Mouse (Mus musculus) megakaryocyte, embryonic 14.5 days (primary cell): ENCODE measurements around the gene Grn. TPM values are rescaled to one million over a fixed set of nuclear protein-coding genes. Genes with fewer than 3 reads are reported as not detected.

Experiments
- H3K27me3 ChIP-seq: replicated peaks from 2 replicates; pipeline ENCODE3; 2012; ENCODE audit warnings: inconsistent platforms
- H3K36me3 ChIP-seq: replicated peaks from 2 replicates; pipeline ENCODE3; 2012; ENCODE audit warnings: low read length, inconsistent platforms, mixed read lengths
- H3K4me1 ChIP-seq: 2 replicates; pipeline ENCODE4 v1.6.1; 2012; ENCODE audit warnings: inconsistent platforms
- H3K4me3 ChIP-seq: replicated peaks from 2 replicates; pipeline ENCODE3; 2012; ENCODE audit warnings: moderate library complexity, mild to moderate bottlenecking, inconsistent platforms
- H3K9me3 ChIP-seq: 2 replicates; pipeline ENCODE4 v1.6.1; 2012; ENCODE audit warnings: inconsistent platforms
- FLI1 ChIP-seq: IDR thresholded peaks from 2 replicates; pipeline ENCODE4 v1.6.1; 2012; ENCODE audit warnings: low read length, inconsistent platforms, mixed read lengths
- GATA1 ChIP-seq: IDR thresholded peaks from 3 replicates; pipeline ENCODE4 v1.6.1; 2012; ENCODE audit warnings: mixed read lengths, low read length, inconsistent platforms, borderline replicate concordance
- polyA plus RNA-seq: library from polyadenylated mRNA; stranded (reverse); fragments of >175 nt; gene quantifications from 2 replicates; pipeline ENCODE4 v1.2.3, GENCODE M21; 2012; ENCODE audit warnings: low replicate concordance; ENCODE audit not compliant: insufficient read depth

The Grn gene
- polyA plus RNA-seq, 1 experiment = 152 TPM

DNA sequence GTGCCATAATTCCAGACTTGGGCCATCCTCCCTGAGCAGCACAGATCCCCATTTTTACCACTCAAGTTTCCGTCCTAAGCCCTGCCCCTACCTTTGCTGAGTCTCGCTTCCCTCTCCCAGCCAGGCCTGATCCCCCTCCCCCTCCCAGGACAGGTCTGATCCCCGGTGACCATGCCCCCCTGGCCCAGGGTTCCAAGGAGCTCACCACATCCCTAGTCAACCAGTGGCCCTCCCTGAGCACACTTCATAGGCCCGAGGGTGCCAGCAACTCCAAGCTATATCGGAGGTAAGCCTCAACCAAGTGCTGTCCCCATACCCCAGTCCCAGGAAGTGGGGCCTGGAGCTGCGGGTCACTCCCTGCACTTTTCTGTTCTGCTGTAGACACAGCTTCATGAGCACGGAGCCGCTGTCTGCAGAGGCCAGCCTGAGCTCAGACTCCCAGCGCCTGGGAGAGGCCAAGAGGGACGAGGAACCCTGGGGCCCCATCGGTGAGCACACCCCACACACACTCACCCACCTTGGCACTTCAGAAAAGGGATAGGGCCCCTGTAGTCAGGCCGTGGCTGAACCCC lies 29.5 kb upstream of the Grn start:
- peaks cover 35% of the 10 kb centered on the region for H3K36me3 ChIP-seq
- 0 out of 2 replicates have a peak, but pooled peaks cover 5% of the 10 kb centered on the region for H3K9me3 ChIP-seq
- H3K4me1 ChIP-seq = peaks cover 31% of the 10 kb centered on the region
- TF ChIP-seq FLI1 (no peak), GATA1 (no peak)
- H3K4me3 ChIP-seq = no peak overlapping the region
- H3K27me3 ChIP-seq = peaks cover 63% of the 10 kb centered on the region

DNA sequence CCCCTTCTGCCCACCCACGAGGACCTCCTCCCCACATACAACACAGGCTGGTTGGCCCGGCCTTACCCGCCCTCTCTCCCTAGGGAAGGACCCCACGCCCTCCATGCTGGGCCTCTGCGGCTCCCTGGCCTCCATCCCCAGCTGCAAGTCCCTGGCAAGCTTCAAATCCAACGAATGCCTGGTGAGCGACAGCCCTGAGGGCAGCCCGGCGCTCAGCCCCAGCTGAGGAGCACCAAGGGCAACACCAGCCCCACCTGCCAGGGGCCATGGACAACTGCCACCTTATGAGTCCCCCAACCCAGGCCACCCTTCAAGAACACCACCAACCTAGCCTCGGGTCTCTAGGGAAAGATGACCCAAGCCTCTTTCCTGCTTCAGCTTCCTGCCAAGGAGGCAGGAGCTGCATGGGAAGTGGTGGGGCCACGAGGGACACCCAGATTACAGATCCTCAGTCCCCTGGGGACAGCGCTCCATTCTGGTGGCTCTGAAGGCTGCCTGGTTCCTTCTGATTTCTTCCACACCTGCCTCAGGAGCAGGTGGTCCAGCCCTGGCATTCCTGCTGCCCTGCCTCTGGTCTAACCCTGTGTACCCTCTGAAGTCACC lies 28.1 kb upstream of the Grn start:
- Histone ChIP-seq H3K27me3 (peaks cover 49% of the 10 kb centered on the region), H3K4me1 (peaks cover 45% of the 10 kb centered on the region), H3K4me3 (no peak overlapping the region), H3K36me3 (peaks cover 37% of the 10 kb centered on the region), H3K9me3 (0 out of 2 replicates have a peak, but pooled peaks cover 5% of the 10 kb centered on the region)
- TF ChIP-seq FLI1 (no peak), GATA1 (no peak)

DNA sequence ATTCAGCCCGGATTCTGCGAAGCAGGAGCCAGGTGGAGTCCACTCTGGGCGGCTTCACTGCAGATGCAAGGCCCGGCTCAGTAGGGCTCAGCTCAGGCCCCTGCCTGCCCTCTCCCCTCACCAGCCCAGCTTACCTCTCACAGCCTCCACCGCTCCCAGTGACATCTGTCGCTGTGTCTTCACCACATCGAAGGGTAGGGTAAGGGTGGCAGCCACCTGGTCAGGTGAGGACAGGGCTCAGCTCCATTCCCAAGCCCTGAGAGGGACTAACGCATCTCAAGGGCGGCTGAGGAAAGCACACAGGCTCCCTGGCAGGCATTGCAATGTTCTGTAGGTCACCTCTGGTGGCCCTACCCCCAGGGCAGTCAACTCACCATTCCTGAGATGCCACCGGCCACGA lies 26.5 kb upstream of the Grn start:
- Histone ChIP-seq H3K4me3 (no peak overlapping the region), H3K36me3 (peaks cover 37% of the 10 kb centered on the region), H3K9me3 (0 out of 2 replicates have a peak, but pooled peaks cover 3% of the 10 kb centered on the region), H3K4me1 (peaks cover 47% of the 10 kb centered on the region), H3K27me3 (peaks cover 33% of the 10 kb centered on the region)
- no peak for TF ChIP-seq FLI1
- no peak for TF ChIP-seq GATA1

DNA sequence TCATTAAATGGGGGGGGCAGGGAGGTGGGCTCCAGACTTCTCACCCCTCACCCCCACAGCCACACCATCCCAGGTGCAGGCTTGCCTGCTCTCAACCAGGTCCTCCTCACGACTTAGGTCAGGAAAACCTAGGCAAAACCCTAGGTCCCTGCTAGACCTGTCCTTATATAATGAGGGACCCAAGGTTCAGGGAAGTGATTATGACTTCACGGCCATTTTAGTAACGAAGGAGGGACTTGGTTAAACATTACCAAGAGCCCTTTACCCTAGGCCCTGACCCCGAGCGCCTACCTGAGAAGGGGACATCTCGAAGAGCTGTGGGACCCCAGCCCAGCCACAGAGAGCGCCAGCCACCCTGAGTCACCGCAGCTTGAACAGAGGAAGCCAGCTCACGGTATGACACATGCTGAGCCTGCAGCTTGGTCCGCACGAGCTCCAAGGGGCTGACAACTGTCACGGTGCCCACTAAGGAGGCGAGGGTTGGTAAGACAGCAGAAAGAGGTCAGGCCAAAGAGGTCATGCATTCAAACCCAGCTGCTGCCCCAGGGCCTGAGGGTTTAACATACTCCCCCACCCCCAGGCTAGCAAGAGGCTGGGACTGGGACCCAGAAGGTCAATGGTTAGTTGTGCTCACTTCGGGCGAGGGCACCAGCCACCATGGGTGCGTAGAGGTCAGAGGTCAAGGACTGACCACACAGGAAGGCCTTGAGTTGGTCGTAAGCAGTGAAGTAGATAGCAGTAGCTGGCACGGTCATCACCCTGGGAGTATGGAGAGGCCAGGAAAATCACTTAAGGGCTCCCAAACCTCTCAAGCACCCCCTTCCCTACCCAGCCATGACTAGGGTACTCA lies 25.7 kb upstream of the Grn start:
- H3K4me3 ChIP-seq = no peak overlapping the region

DNA sequence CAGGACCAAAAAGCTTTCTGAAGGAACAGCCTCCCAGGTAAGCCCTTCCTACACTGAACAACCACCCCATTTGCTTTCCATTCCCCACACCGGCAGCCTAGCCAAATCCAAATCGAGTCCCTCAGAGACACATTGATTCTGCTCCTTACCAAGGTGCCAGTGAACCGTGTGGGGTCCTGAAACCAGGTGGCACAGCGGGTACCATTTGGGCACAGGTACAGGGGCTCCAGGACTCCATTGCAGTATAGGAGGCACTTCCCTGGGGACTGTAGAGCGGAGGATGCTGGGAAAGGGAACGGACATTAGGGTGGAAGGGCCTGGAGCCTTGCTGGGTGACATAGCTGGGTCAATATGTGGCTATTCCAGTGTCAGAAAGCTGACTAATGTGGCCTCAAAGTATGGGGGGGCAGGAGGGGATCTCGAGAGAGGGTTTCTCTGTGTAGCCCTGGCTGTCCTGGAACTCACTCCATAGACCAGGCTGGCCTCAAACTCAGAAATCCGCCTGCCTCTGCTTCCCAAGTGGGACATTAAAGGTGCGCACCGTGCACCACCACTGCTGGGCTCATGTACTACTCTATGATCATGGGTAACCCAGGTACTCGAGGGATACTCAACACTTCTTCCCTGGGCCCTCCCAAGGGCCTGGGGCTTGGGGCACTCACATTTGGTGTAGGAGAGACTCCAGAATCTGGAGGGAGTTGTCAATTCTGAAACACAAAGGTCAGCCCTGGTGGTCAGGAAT lies 24.4 kb upstream of the Grn start:
- TF ChIP-seq FLI1 (no peak), GATA1 (no peak)
- Histone ChIP-seq H3K9me3 (no peaks in the 10 kb centered on the region), H3K4me1 (peaks cover 53% of the 10 kb centered on the region), H3K27me3 (peaks cover 12% of the 10 kb centered on the region), H3K4me3 (peak overlapping the region; percentile 96), H3K36me3 (peaks cover 37% of the 10 kb centered on the region)

More for the DNA sequence above, 25.7 kb upstream of the Grn start:
- TF ChIP-seq GATA1 = no peak
- TF ChIP-seq FLI1 = no peak
- Histone ChIP-seq H3K9me3 (0 out of 2 replicates have a peak, but pooled peaks cover 3% of the 10 kb centered on the region), H3K4me1 (peaks cover 52% of the 10 kb centered on the region), H3K27me3 (peaks cover 26% of the 10 kb centered on the region), H3K36me3 (peaks cover 37% of the 10 kb centered on the region)

DNA sequence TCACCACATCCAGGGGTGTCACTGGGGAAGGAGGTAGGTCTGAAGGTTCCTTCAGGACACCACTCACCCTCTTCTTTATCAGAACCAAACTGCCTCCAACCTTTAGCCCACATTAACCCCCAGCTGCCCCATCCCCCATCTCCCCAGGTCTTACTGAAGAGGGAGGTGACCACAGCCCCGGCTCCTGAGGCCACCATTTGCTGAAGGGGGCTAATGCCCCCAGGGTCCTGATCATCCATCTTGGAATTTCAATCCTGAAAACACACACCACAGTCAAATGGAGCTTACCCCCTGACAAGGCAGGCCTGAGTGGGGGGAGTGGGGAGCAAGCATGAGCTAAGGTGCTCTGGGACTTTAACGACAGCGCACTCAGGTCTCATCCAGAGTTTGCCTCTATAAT lies 23.7 kb upstream of the Grn start:
- TF ChIP-seq GATA1 (no peak), FLI1 (no peak)
- Histone ChIP-seq H3K36me3 (peaks cover 37% of the 10 kb centered on the region), H3K4me3 (peak overlapping the region; percentile 96), H3K4me1 (peaks cover 59% of the 10 kb centered on the region), H3K27me3 (peaks cover 7% of the 10 kb centered on the region), H3K9me3 (no peaks in the 10 kb centered on the region)

DNA sequence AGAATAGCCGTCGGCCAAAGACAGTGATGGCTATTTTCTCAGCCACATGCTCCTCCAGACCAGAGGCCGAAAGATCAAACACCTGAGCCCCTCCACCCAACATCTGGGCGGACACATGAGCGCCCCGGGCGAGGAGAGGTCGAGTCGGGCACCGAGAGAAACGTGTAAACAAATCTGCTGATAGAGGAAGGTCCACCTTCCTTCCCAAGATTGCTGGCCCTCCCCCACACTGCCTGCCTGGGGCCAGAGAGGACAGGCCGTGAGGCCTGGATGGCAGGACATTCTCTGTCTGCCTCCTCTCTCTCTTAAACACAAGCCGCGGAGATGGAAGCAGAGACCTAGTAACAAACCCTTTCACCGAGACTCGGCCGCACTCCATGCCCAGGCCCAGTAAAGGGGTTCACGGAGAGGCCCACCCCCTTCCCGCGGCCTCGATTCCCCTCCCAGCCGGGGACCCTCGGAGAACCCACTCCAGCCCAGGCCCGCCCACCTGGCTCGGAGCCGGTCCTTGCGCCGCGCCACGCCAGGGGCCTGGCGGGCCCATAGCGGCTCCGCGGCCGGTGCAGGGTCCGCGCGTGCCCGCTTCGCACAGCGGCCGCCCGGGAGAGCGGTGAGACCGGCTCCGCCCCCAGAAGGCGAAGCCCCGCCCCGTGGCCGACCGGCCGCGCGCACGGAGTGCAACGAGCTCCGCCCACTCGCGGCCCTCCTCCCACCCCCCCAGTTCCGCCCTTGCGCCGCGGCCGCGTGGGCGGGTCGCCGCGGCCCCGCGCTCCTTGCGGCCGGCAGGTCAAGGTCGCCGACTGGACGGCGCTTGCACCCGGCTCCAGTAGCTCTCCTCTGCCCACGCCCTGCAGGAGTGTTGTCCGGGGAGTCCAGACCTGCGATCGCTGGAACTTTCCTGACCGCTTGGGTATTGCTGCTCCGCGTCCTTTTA lies 22.9 kb upstream of the Grn start:
- peaks cover under 1% of the 10 kb centered on the region for H3K27me3 ChIP-seq
- H3K4me1 ChIP-seq = peaks cover 62% of the 10 kb centered on the region

DNA sequence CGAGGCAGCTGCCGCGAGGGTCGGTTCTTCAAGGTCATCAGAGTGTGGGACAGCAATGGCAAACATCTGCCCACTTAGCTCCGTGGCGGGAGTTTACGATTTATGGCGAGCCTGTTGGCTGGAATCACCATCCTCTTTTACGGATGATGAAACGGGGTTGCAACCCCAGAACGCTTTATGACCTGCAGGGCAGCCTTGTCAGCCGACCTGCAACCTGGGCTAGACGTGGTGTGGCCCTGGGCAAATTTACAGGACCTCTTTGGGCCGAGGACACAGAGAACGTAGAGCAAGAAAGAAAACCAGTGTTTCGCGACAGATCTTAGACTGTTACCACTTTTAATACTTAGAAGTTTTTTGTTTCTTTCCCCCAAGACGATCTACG lies 22.3 kb upstream of the Grn start, which contains the start of gene Slc25a39:
TSS of gene Slc25a39 (minus strand) at position 113 of the 382 bp plus-strand sequence.
- Histone ChIP-seq H3K27me3 (no peaks in the 10 kb centered on the region), H3K9me3 (no peaks in the 10 kb centered on the region), H3K4me3 (peak within 1 kb of the TSS; percentile 96), H3K36me3 (peaks cover 29% of the 10 kb centered on the region), H3K4me1 (peaks cover 57% of the 10 kb centered on the region)
- TF ChIP-seq FLI1 = no peak
- no peak for TF ChIP-seq GATA1

More for the DNA sequence above, 22.9 kb upstream of the Grn start:
- H3K36me3 ChIP-seq = peaks cover 36% of the 10 kb centered on the region
- no peaks in the 10 kb centered on the region for H3K9me3 ChIP-seq
- TF ChIP-seq FLI1 = no peak
- TF ChIP-seq GATA1 = no peak
- peak overlapping the region; percentile 96 for H3K4me3 ChIP-seq
